13 mouse cellular contexts compared by ENCODE assay signal in the genomic region with DNA sequence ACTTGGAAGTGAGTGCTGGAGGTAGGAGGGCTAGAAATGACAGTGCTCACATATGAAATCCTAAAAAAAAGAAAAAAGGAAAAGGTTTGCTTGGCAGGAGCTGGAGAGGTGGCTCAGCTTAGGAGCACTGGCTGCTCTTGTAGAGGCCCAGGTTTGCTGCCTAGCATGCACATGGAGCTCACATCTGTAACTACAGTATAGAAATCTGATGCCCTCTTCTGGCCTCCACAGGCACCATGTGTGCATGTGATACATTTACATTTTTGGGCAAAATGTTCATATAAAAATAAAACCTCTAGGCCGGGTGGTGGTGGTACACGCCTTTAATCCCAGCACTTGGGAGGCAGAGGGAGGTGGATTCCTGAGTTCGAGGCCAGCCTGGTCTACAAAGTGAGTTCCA. TPM values are rescaled to one million over a fixed set of nuclear protein-coding genes. Genes with fewer than 3 reads are reported as not detected.
DNase-seq lines count a peak whose midpoint lies in the region; ATAC-seq and TF ChIP-seq lines count a peak whose summit lies in the region.
"Had no signal": no experiment of that assay in that cellular context is flagged by ENCODE, and none has a peak within 500 bp of the region (broad histone marks: within the 10 kb centered on the region; RNA-seq: fewer than 3 reads in every experiment).

No protein-coding gene starts in this region.

- ATAC-seq in heart, postnatal 0 days (ENCODE audit: insufficient read depth, low read depth), result peak; percentile 66
- no peak for ATAC-seq in midbrain, embryonic 16.5 days
- ATAC-seq: hindbrain, embryonic 16.5 days had no signal

- no peak overlapping the region for H3K27ac ChIP-seq in heart, postnatal 0 days (ENCODE audit: low read depth)
- H3K27ac ChIP-seq in midbrain, embryonic 16.5 days (ENCODE audit: low read length), result no peak overlapping the region
- H3K27ac ChIP-seq: lung, embryonic 15.5 days had no signal

- DNase-seq in heart, postnatal 0 days (ENCODE audit: low spot score), result peak; percentile 24
- no peak for DNase-seq in heart, postnatal 36 days
- no peak for DNase-seq in lung, adult 2 months
- no peak for DNase-seq in lung, postnatal 25 days (ENCODE audit: low spot score)
- DNase-seq in induced T-regulatory cell, adult 2 months (ENCODE audit: low read depth), result peak; percentile 46
- peak; percentile 42 for DNase-seq in thymus, postnatal 4 days
- DNase-seq in frontal cortex, postnatal 14 days (ENCODE audit: low spot score in 2 of 2), result no peak
- DNase-seq: adrenal gland, postnatal 10 days; cerebellum, postnatal 10 days had no signal

- peak; percentile 48 for TF ChIP-seq CTCF in heart, postnatal 0 days (IDR thresholded peaks at IDR 0.05; ENCODE audit: low read depth)
- TF ChIP-seq CTCF in lung, adult 2 months (IDR thresholded peaks at IDR 0.05; ENCODE audit: insufficient read depth, low read length), result peak; percentile 38

- H3K9me3 ChIP-seq in heart, postnatal 0 days (replicated peaks; ENCODE audit: control insufficient read depth, low read length), result no peaks in the 10 kb centered on the region
- no peaks in the 10 kb centered on the region for H3K9me3 ChIP-seq in midbrain, embryonic 16.5 days (replicated peaks; ENCODE audit: control insufficient read depth, low read length, poor library complexity, severe bottlenecking)
- H3K9me3 ChIP-seq: lung, embryonic 15.5 days had no signal

- no peak overlapping the region for H3K4me3 ChIP-seq in heart, postnatal 0 days (ENCODE audit: low read depth, low read length)
- no peak overlapping the region for H3K4me3 ChIP-seq in lung, adult 2 months (replicated peaks; ENCODE audit: extremely low read depth, low read depth, low read length)
- H3K4me3 ChIP-seq in midbrain, embryonic 16.5 days (ENCODE audit: low read depth, low read length), result no peak overlapping the region
- H3K4me3 ChIP-seq: lung, embryonic 15.5 days; myocyte had no signal

- no peaks in the 10 kb centered on the region for H3K27me3 ChIP-seq in heart, postnatal 0 days (ENCODE audit: control insufficient read depth, insufficient read depth, low read length)
- H3K27me3 ChIP-seq in midbrain, embryonic 16.5 days (ENCODE audit: control insufficient read depth, insufficient read depth, low read depth, low read length), result no peaks in the 10 kb centered on the region
- H3K27me3 ChIP-seq: lung, embryonic 15.5 days had no signal

- whole genome bisulfite sequencing in heart, postnatal 0 days, result 74% methylated on average over 3 of the region's 3 CpGs
- WGBS in lung, adult 2 months, result 64% methylated on average over 3 of the region's 3 CpGs
- WGBS in midbrain, embryonic 16.5 days, result 90% methylated on average over 3 of the region's 3 CpGs

- intact Hi-C loops in heart, postnatal 36 days (cut with DNase I), result loop anchor here (1.0 kb wide), 2 partner anchors 39 to 67 kb away; no protein-coding TSS in a partner anchor

- H3K36me3 ChIP-seq in heart, postnatal 0 days (replicated peaks; ENCODE audit: control insufficient read depth, insufficient read depth, low read length), result peaks cover 40% of the 10 kb centered on the region
- peaks cover 17% of the 10 kb centered on the region for H3K36me3 ChIP-seq in midbrain, embryonic 16.5 days (ENCODE audit: control insufficient read depth, insufficient read depth, low read length)

- H3K9ac ChIP-seq in heart, postnatal 0 days (replicated peaks; ENCODE audit: low read depth, low read length), result no peak overlapping the region
- no peak overlapping the region for H3K9ac ChIP-seq in midbrain, embryonic 16.5 days (ENCODE audit: low read depth, low read length)
- H3K9ac ChIP-seq: lung, embryonic 15.5 days had no signal

- TF ChIP-seq EP300 in heart, postnatal 0 days (IDR thresholded peaks at IDR 0.05; ENCODE audit: low read depth), result no peak

- no peak overlapping the region for H3K4me2 ChIP-seq in heart, postnatal 0 days (ENCODE audit: low read depth, low read length)
- no peak overlapping the region for H3K4me2 ChIP-seq in midbrain, embryonic 16.5 days (ENCODE audit: low read length)
- H3K4me2 ChIP-seq: lung, embryonic 15.5 days had no signal

- TF ChIP-seq POLR2A in lung, adult 2 months (IDR thresholded peaks at IDR 0.05; ENCODE audit: borderline replicate concordance, extremely low read depth, low read depth, low read length), result no peak

- H3K4me1 ChIP-seq in heart, postnatal 0 days (ENCODE audit: control insufficient read depth, insufficient read depth), result no peaks in the 10 kb centered on the region
- no peaks in the 10 kb centered on the region; the same call in none of the 2 replicates for H3K4me1 ChIP-seq in lung, adult 2 months (ENCODE audit: control insufficient read depth, insufficient read depth, low read length)
- H3K4me1 ChIP-seq in midbrain, embryonic 16.5 days (ENCODE audit: control insufficient read depth, insufficient read depth, low read length), result no peaks in the 10 kb centered on the region
- H3K4me1 ChIP-seq: lung, embryonic 15.5 days had no signal

RNA-seq across cellular contexts. Expression of gene Plekhm1, which starts 13.4 kb away (rescaled TPM):
- total RNA-seq in heart, postnatal 0 days (2014; rRNA removed; ENCODE audit: low replicate concordance), result 3.9 and 4.9 TPM in 2 replicates
- polyA plus RNA-seq in heart, postnatal 0 days (2015; fragmentation: Nextera tagmentation; extraction: Ambion mirVana), result 3.4 and 3.5 TPM in 2 replicates
- 10 to 100 TPM; 11.9 to 12.9 TPM for total RNA-seq in heart, postnatal 36 days (2021)
- polyA plus RNA-seq in lung, adult 2 months (2012; rRNA removed), result 23.9 and 28.0 TPM in 2 replicates
- polyA plus RNA-seq in midbrain, embryonic 16.5 days (2015; fragmentation: Nextera tagmentation; extraction: Ambion mirVana), result 8.9 and 9.6 TPM in 2 replicates

RNA-seq across cellular contexts. Expression of gene Arhgap27, which starts 35.6 kb away (rescaled TPM):
- 9.7 and 15.1 TPM in 2 replicates for total RNA-seq in heart, postnatal 0 days (2014; rRNA removed; ENCODE audit: low replicate concordance)
- polyA plus RNA-seq in heart, postnatal 0 days (2015; fragmentation: Nextera tagmentation; extraction: Ambion mirVana), result 5.4 and 6.5 TPM in 2 replicates
- total RNA-seq in heart, postnatal 36 days (2021), result 10 to 100 TPM; 16.3 to 17.6 TPM
- polyA plus RNA-seq in lung, adult 2 months (2012; rRNA removed), result 71.4 and 83.7 TPM in 2 replicates
- 3.8 and 4.4 TPM in 2 replicates for polyA plus RNA-seq in midbrain, embryonic 16.5 days (2015; fragmentation: Nextera tagmentation; extraction: Ambion mirVana)

Comparison
In these comparisons a context has a peak if more than half of its experiments do, and no peak if none do; other contexts are left out.
1. DNase-seq: peak in heart, postnatal 0 days (single experiment), induced T-regulatory cell, adult 2 months (single experiment) and thymus, postnatal 4 days (single experiment); none in heart, postnatal 36 days (0 of 2), lung, adult 2 months (single experiment), lung, postnatal 25 days (single experiment) and frontal cortex, postnatal 14 days (0 of 2).